23 mouse cellular contexts compared by ENCODE assay signal in genomic region chr19:29448373-29448772, GRCm38 (mm10). TPM values are rescaled to one million over a fixed set of nuclear protein-coding genes. Genes with fewer than 3 reads are reported as not detected.
"Had no signal": no experiment of that assay in that cellular context is flagged by ENCODE, and none has a peak within 500 bp of the region (broad histone marks: within the 10 kb centered on the region; RNA-seq: fewer than 3 reads in every experiment).

No protein-coding gene starts in this region.

- ATAC-seq: intestine, postnatal 0 days; midbrain, embryonic 15.5 days had no signal

- H3K4me2 ChIP-seq: kidney, embryonic 15.5 days; limb, embryonic 12.5 days; limb, embryonic 15.5 days; liver, embryonic 13.5 days; midbrain, embryonic 12.5 days; midbrain, embryonic 15.5 days; neural tube, embryonic 13.5 days; stomach, embryonic 15.5 days had no signal

- H3K9me3 ChIP-seq: kidney, embryonic 15.5 days; limb, embryonic 15.5 days; liver, embryonic 13.5 days; midbrain, embryonic 12.5 days; midbrain, embryonic 15.5 days; stomach, embryonic 15.5 days had no signal

- H3K27me3 ChIP-seq: kidney, embryonic 15.5 days; limb, embryonic 12.5 days; limb, embryonic 15.5 days; liver, embryonic 13.5 days; midbrain, embryonic 12.5 days; midbrain, embryonic 15.5 days; neural tube, embryonic 13.5 days; stomach, embryonic 15.5 days had no signal

- H3K9ac ChIP-seq: kidney, embryonic 15.5 days; limb, embryonic 12.5 days; limb, embryonic 15.5 days; liver, embryonic 13.5 days; midbrain, embryonic 12.5 days; midbrain, embryonic 15.5 days; neural tube, embryonic 13.5 days; stomach, embryonic 15.5 days had no signal

- H3K36me3 ChIP-seq: kidney, embryonic 15.5 days; limb, embryonic 12.5 days; limb, embryonic 15.5 days; liver, embryonic 13.5 days; midbrain, embryonic 12.5 days; midbrain, embryonic 15.5 days; neural tube, embryonic 13.5 days; stomach, embryonic 15.5 days had no signal

- H3K27ac ChIP-seq: kidney, embryonic 15.5 days; limb, embryonic 12.5 days; limb, embryonic 15.5 days; liver, embryonic 13.5 days; midbrain, embryonic 12.5 days; midbrain, embryonic 15.5 days; neural tube, embryonic 13.5 days; stomach, embryonic 15.5 days had no signal

- DNase-seq: kidney, adult 2 months; kidney, postnatal 10 days; kidney, postnatal 4 days; left cerebral cortex, postnatal 4 days; liver, embryonic 13.5 days; lung, adult 2 months; lung, postnatal 14 days; retina, postnatal 1 day; right cerebral cortex, postnatal 25 days; spleen, adult 18-20 months; thymus, postnatal 36 days had no signal

- H3K4me1 ChIP-seq: kidney, embryonic 15.5 days; limb, embryonic 12.5 days; limb, embryonic 15.5 days; liver, embryonic 13.5 days; midbrain, embryonic 12.5 days; midbrain, embryonic 15.5 days; neural tube, embryonic 13.5 days; stomach, embryonic 15.5 days had no signal

- H3K4me3 ChIP-seq: kidney, embryonic 15.5 days; limb, embryonic 12.5 days; limb, embryonic 15.5 days; liver, embryonic 13.5 days; midbrain, embryonic 12.5 days; midbrain, embryonic 15.5 days; myocyte; neural tube, embryonic 13.5 days; stomach, embryonic 15.5 days had no signal

RNA-seq across cellular contexts. Expression of gene Pdcd1lg2, which starts 37.7 kb away (rescaled TPM):
- total RNA-seq: layer of hippocampus, adult 18-20 months; layer of hippocampus, postnatal 14 days had no signal
- polyA plus RNA-seq: intestine, postnatal 0 days; kidney, embryonic 15.5 days; limb, embryonic 12.5 days; limb, embryonic 15.5 days; lung, embryonic 16.5 days; midbrain, embryonic 12.5 days; midbrain, embryonic 15.5 days; myocyte; neural tube, embryonic 13.5 days; stomach, embryonic 15.5 days had no signal
